Mouse (Mus musculus) right cerebral cortex, postnatal 4 days (tissue): ENCODE results near the gene Grin3b.
A peak's percentile ranks its signal among the peaks of the same experiment; 100 is the strongest.
"Not testable (repeated sequence)": the region's sequence is repeated elsewhere in the genome, so short reads cannot be mapped to it uniquely, and the experiment has no call there.

Experiments
- DNase-seq: peaks from one replicate; pipeline ENCODE4 v3.0.0-alpha.2; 2022

Gene Grin3b

GRCm38 (mm10) chr10:79936284-79936910, 34.1 kb upstream of the Grin3b start:
- no peak for DNase-seq

- no peak for DNase-seq
Observed at GRCm38 (mm10) chr10:79936911-79937441, 33.5 kb upstream of the Grin3b start.

GRCm38 (mm10) chr10:79937775-79938526, 32.6 kb upstream of the Grin3b start:
- no peak for DNase-seq

- no peak for DNase-seq
Observed at GRCm38 (mm10) chr10:79940749-79941148, 29.8 kb upstream of the Grin3b start.

GRCm38 (mm10) chr10:79942988-79943387, 27.5 kb upstream of the Grin3b start:
- no peak for DNase-seq

- no peak for DNase-seq
Observed at GRCm38 (mm10) chr10:79943471-79943901, 27.0 kb upstream of the Grin3b start.

- DNase-seq: no peak
Observed at GRCm38 (mm10) chr10:79945507-79946234, 24.8 kb upstream of the Grin3b start.

GRCm38 (mm10) chr10:79946752-79947322, 23.7 kb upstream of the Grin3b start:
- DNase-seq: no peak

- DNase-seq: no peak
Observed at GRCm38 (mm10) chr10:79947502-79947901, 23.0 kb upstream of the Grin3b start.

GRCm38 (mm10) chr10:79949873-79950272, 20.6 kb upstream of the Grin3b start:
- DNase-seq: no peak

- no peak for DNase-seq
Observed at GRCm38 (mm10) chr10:79950661-79951060, 19.9 kb upstream of the Grin3b start.

GRCm38 (mm10) chr10:79953946-79954345, 16.6 kb upstream of the Grin3b start:
- peak; percentile 43 for DNase-seq

GRCm38 (mm10) chr10:79955691-79956090, 14.8 kb upstream of the Grin3b start:
- no peak for DNase-seq

- DNase-seq: no peak
Observed at GRCm38 (mm10) chr10:79956643-79957154, 13.8 kb upstream of the Grin3b start.

- peak; percentile 65 for DNase-seq
Observed at GRCm38 (mm10) chr10:79958140-79958816, 12.2 kb upstream of the Grin3b start.

GRCm38 (mm10) chr10:79959412-79959811, 11.1 kb upstream of the Grin3b start:
- not testable (repeated sequence) for DNase-seq

- DNase-seq: peak; percentile 97
Observed at GRCm38 (mm10) chr10:79959847-79960601, 10.5 kb upstream of the Grin3b start, which contains the start of gene Wdr18. Wdr18 (plus strand) TSS chr10:79960152.

GRCm38 (mm10) chr10:79960671-79961294, 9.7 kb upstream of the Grin3b start:
- no peak for DNase-seq

GRCm38 (mm10) chr10:79964727-79965126, 5.8 kb upstream of the Grin3b start:
- DNase-seq: no peak

GRCm38 (mm10) chr10:79965325-79965724, 5.2 kb upstream of the Grin3b start:
- no peak for DNase-seq

- no peak for DNase-seq
Observed at GRCm38 (mm10) chr10:79966886-79967400, 3.6 kb upstream of the Grin3b start.
